Mouse (Mus musculus) C2C12 (cell line): ENCODE measurements at regions not wholly inside any gene's neighbourhood (a gene's known extent, or its start where the extent isn't known, plus 50 kb on each side); places are given as distances from the start of the nearest gene placed in this dataset.

Experiments
- H3K27me3 ChIP-seq: one replicate; pipeline ENCODE4 v1.6.1; 2011; ENCODE audit not compliant: control insufficient read depth, insufficient read depth, insufficient read length
- H3K36me3 ChIP-seq: one replicate; pipeline ENCODE4 v1.6.1; 2011; ENCODE audit not compliant: control insufficient read depth, insufficient read depth
- H3K4me3 ChIP-seq: one replicate; pipeline ENCODE4 v1.5.1; 2011; ENCODE audit warnings: mild to moderate bottlenecking, control low read depth; ENCODE audit not compliant: poor library complexity, insufficient read depth, severe bottlenecking
- H3K79me2 ChIP-seq: one replicate; pipeline ENCODE4 v1.6.1; 2011; ENCODE audit not compliant: control insufficient read depth, insufficient read depth
- H3K79me3 ChIP-seq: one replicate; pipeline ENCODE4 v1.6.1; 2011; ENCODE audit warnings: low read depth, control low read depth
- H3ac ChIP-seq: one replicate; pipeline ENCODE3; 2011; ENCODE audit warnings: low read depth; ENCODE audit not compliant: control insufficient read depth, insufficient read length
- CEBPB ChIP-seq: IDR thresholded peaks from one replicate; pipeline ENCODE4 v1.6.1; 2011; ENCODE audit warnings: low read depth, mild to moderate bottlenecking, control low read depth, moderate library complexity
- CTCF ChIP-seq: IDR thresholded peaks from one replicate; pipeline ENCODE4 v1.5.1; 2011; ENCODE audit not compliant: control insufficient read depth, insufficient read depth, insufficient read length
- FOSL1 ChIP-seq: IDR thresholded peaks from one replicate; pipeline ENCODE4 v1.8.0; 2011; ENCODE audit warnings: mild to moderate bottlenecking, low read length; ENCODE audit not compliant: poor library complexity, insufficient read depth, severe bottlenecking
- MAX ChIP-seq: IDR thresholded peaks from one replicate; pipeline ENCODE4 v1.6.1; 2011; ENCODE audit warnings: mild to moderate bottlenecking, control low read depth
- MYOD1 ChIP-seq: IDR thresholded peaks from one replicate; pipeline ENCODE4 v1.6.1; 2011; ENCODE audit warnings: low read depth; ENCODE audit not compliant: control insufficient read depth, insufficient read length
- MYOG ChIP-seq: IDR thresholded peaks from one replicate; pipeline ENCODE4 v1.6.1; 2011; ENCODE audit not compliant: control insufficient read depth, insufficient read length; ENCODE audit errors: extremely low read depth
- USF1 ChIP-seq: IDR thresholded peaks from one replicate; pipeline ENCODE4 v1.6.1; 2011; ENCODE audit warnings: low read depth, mild to moderate bottlenecking, control low read depth, moderate library complexity

DNA sequence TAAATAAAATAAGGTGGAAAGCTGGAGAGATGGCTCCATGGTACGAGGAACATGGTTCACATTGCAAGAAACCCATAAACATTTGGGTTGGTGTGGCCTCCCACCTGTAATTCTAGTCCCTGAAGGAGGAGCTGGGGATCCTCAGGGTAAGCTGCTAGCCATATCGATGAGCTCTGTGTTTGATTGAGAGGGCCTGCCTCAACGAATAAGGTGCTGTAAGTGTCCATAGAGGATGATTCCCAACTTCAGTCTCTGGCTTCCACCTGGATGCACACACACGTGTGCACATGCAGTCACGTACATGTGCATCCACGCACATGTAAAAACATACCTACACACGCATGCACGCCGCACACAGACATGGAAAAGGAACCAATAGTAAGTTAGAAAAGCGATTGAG lies 199.0 kb upstream of the Rreb1 start:
- no peak overlapping the region for H3K4me3 ChIP-seq
- H3K36me3 ChIP-seq, result no peaks in the 10 kb centered on the region
- TF ChIP-seq MYOG, result no peak
- TF ChIP-seq CEBPB, result no peak
- TF ChIP-seq USF1, result no peak
- TF ChIP-seq MYOD1, result no peak
- no peak for TF ChIP-seq CTCF
- no peak for TF ChIP-seq FOSL1
- no peak for TF ChIP-seq MAX
- H3ac ChIP-seq, result no peak overlapping the region
- H3K79me2 ChIP-seq, result no peaks in the 10 kb centered on the region
- H3K79me3 ChIP-seq, result no peaks in the 10 kb centered on the region
- no peaks in the 10 kb centered on the region for H3K27me3 ChIP-seq

DNA sequence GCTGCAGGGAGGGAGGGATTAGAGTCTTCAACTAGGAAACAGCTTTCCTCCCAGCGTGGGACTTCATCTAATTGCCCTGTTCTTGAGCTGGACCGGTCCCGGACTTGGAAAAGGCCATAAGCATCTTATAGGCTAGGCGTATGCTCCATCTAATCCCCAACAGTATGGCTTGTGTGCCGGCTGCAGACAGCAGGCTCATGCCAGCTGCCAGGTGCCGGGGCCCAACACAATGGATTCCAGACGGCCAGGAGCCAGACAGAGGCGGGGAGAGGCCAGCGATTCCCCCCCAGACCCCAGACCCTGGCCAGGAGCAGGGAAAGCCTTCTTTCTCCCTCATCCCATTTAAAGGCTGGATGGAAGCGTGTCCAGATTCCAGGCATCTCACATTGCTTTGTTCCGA lies 198.4 kb upstream of the Rreb1 start:
- H3K79me3 ChIP-seq, result no peaks in the 10 kb centered on the region
- H3K27me3 ChIP-seq, result no peaks in the 10 kb centered on the region
- H3K36me3 ChIP-seq, result no peaks in the 10 kb centered on the region
- H3K4me3 ChIP-seq, result no peak overlapping the region
- TF ChIP-seq USF1 (no peak), MYOD1 (no peak), CTCF (no peak), CEBPB (no peak), FOSL1 (no peak), MYOG (no peak), MAX (no peak)
- H3ac ChIP-seq, result no peak overlapping the region
- H3K79me2 ChIP-seq, result no peaks in the 10 kb centered on the region

DNA sequence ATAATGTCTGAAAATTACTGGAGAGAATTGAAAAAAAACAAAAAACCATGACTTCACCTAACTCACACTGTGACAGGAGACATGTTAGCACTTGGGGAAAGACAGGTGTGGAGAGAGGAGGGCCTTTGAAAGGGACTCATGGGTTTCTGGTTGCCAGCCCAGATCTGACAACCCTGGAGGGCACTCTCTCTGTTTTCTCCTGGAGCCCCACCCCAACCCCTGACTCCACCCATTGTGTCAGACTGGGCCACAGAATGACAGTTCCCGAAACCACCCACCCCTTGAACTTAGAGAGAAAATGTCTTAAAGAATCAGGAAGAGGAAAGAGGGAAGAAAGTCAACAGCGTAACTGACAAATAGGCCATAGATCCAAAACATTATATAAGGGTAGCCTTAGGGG lies 197.4 kb upstream of the Rreb1 start:
- H3K36me3 ChIP-seq, result no peaks in the 10 kb centered on the region
- TF ChIP-seq MYOG, result no peak
- no peak for TF ChIP-seq CEBPB
- TF ChIP-seq MAX, result no peak
- TF ChIP-seq USF1, result no peak
- TF ChIP-seq CTCF, result no peak
- no peak for TF ChIP-seq FOSL1
- no peak for TF ChIP-seq MYOD1
- no peaks in the 10 kb centered on the region for H3K79me3 ChIP-seq
- H3K4me3 ChIP-seq, result no peak overlapping the region
- no peak overlapping the region for H3ac ChIP-seq
- no peaks in the 10 kb centered on the region for H3K27me3 ChIP-seq
- H3K79me2 ChIP-seq, result no peaks in the 10 kb centered on the region

DNA sequence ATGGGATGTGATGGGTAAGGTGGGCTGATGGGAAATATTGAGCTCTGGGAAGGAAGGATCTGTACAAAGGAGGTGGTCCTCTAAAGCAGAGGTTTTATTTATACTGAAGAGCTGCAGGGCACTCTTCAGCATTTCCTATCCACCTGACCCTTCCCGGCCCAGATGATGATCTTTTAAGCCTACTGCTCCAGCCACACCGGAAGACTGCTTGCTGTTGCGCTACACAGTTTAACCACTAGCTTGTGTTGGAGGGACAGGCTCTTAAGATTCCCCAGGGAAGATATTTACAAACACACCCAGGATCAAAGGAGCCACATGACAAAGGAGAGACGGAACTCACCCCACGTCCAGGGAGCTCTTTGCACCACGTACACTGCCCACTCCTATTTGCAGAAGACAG lies 196.8 kb upstream of the Rreb1 start:
- no peaks in the 10 kb centered on the region for H3K27me3 ChIP-seq
- no peaks in the 10 kb centered on the region for H3K36me3 ChIP-seq
- H3K79me2 ChIP-seq, result no peaks in the 10 kb centered on the region
- H3ac ChIP-seq, result no peak overlapping the region
- H3K4me3 ChIP-seq, result no peak overlapping the region
- H3K79me3 ChIP-seq, result no peaks in the 10 kb centered on the region
- TF ChIP-seq USF1 (no peak), CEBPB (no peak), MYOG (no peak), MAX (no peak), CTCF (no peak), MYOD1 (no peak), FOSL1 (no peak)

DNA sequence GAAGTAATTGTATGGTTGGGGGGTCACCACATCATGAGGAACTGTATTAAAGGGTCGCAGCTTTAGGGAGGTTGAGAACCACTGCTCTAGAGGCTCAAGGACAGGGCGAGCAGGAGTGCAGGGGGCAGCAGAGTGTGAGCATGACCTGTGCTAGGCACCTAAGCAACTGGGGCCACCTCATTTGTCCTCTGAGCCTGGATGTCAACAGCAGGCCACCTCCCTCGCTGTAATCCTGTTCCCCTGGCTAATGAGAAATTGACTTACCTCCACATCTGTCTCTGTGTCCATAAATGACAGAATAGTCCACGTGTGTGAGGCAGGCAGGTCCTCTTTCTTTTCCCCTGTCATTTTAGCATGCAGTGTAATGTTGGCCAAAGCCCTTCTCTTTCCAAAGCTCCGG lies 192.7 kb upstream of the Rreb1 start:
- Histone ChIP-seq H3K27me3 (no peaks in the 10 kb centered on the region), H3K79me3 (no peaks in the 10 kb centered on the region), H3K79me2 (no peaks in the 10 kb centered on the region), H3K36me3 (no peaks in the 10 kb centered on the region), H3K4me3 (no peak overlapping the region), H3ac (no peak overlapping the region)
- TF ChIP-seq CTCF, result no peak
- no peak for TF ChIP-seq MYOG
- no peak for TF ChIP-seq MYOD1
- TF ChIP-seq FOSL1, result no peak
- TF ChIP-seq USF1, result no peak
- TF ChIP-seq MAX, result no peak
- no peak for TF ChIP-seq CEBPB

DNA sequence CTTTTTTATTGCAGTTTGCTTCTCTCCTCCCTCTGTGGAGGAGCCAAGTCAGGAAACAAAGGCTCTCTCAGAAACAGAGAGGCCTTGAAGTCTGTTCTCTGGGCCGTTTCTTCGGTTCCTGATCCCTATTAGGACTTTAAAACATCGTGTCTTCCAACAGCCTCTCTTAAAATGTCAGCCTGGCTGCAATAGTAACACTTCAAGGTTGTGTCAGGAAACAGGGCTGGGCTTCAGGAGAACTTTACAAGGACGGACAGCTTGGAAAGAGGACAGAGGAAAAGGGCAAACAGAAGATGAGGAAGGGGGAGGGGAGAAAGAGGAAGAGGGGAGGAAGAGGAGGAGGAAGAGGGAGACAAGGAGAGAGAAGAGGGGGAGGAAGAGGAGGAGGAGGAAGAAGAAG lies 191.7 kb upstream of the Rreb1 start:
- Histone ChIP-seq H3K36me3 (no peaks in the 10 kb centered on the region), H3K79me3 (no peaks in the 10 kb centered on the region), H3K27me3 (no peaks in the 10 kb centered on the region), H3K79me2 (no peaks in the 10 kb centered on the region), H3K4me3 (no peak overlapping the region), H3ac (no peak overlapping the region)
- TF ChIP-seq MYOD1, result no peak
- TF ChIP-seq FOSL1, result no peak
- no peak for TF ChIP-seq MYOG
- TF ChIP-seq USF1, result no peak
- no peak for TF ChIP-seq CTCF
- no peak for TF ChIP-seq CEBPB
- no peak for TF ChIP-seq MAX
